In genomic region chr19:34193683-34194082, GRCm38 (mm10) we compare ENCODE assay signal across 8 mouse cellular contexts. TPM values are rescaled to one million over a fixed set of nuclear protein-coding genes. Genes with fewer than 3 reads are reported as not detected.
A peak's percentile ranks its signal among the peaks of the same experiment; 100 is the strongest.
DNase-seq lines count a peak whose midpoint lies in the region; ATAC-seq and TF ChIP-seq lines count a peak whose summit lies in the region.

No protein-coding gene starts in this region.

- H3K9ac ChIP-seq in hindbrain, embryonic 15.5 days: peak overlapping the region; percentile 75; the same call in 1 of the 2 replicates
- H3K9ac ChIP-seq in midbrain, embryonic 13.5 days (replicated peaks): no peak overlapping the region

- no peak overlapping the region for H3K27ac ChIP-seq in kidney, adult 2 months (ENCODE audit: insufficient read depth, low read depth, low read length)
- H3K27ac ChIP-seq in cortical plate, adult 2 months (ENCODE audit: insufficient read depth, low read length): peak overlapping the region; percentile 30; the same call in 1 of the 2 replicates
- H3K27ac ChIP-seq in hindbrain, embryonic 15.5 days (replicated peaks): no peak overlapping the region
- no peak overlapping the region for H3K27ac ChIP-seq in midbrain, embryonic 13.5 days

- TF ChIP-seq POLR2A in kidney, adult 2 months (IDR thresholded peaks at IDR 0.05; ENCODE audit: low read depth, low read length): no peak
- TF ChIP-seq POLR2A in cortical plate, adult 2 months (IDR thresholded peaks at IDR 0.05; ENCODE audit: extremely low read depth, insufficient read depth, low read length): no peak

- H3K4me3 ChIP-seq in kidney, adult 2 months (ENCODE audit: insufficient read depth, low read depth, low read length): peak overlapping the region; percentile 61; the same call in 1 of the 2 replicates
- H3K4me3 ChIP-seq in cortical plate, adult 2 months (ENCODE audit: insufficient read depth, low read length): peak overlapping the region; percentile 56
- peak overlapping the region; percentile 83 for H3K4me3 ChIP-seq in hindbrain, embryonic 15.5 days
- H3K4me3 ChIP-seq in midbrain, embryonic 13.5 days (replicated peaks): peak overlapping the region; percentile 64

- peaks cover 3% of the 10 kb centered on the region; the same call in 1 of the 2 replicates for H3K4me1 ChIP-seq in kidney, adult 2 months (ENCODE audit: control insufficient read depth, insufficient read depth, low read length)
- peaks cover 5% of the 10 kb centered on the region; the same call in 1 of the 2 replicates for H3K4me1 ChIP-seq in cortical plate, adult 2 months (ENCODE audit: control insufficient read depth, insufficient read depth, low read length)
- peaks cover 22% of the 10 kb centered on the region for H3K4me1 ChIP-seq in hindbrain, embryonic 15.5 days (replicated peaks)
- H3K4me1 ChIP-seq in midbrain, embryonic 13.5 days (replicated peaks): peaks cover 18% of the 10 kb centered on the region

- H3K36me3 ChIP-seq in kidney, adult 2 months (ENCODE audit: control insufficient read depth, insufficient read depth, low read length): no peaks in the 10 kb centered on the region
- H3K36me3 ChIP-seq in hindbrain, embryonic 15.5 days: no peaks in the 10 kb centered on the region
- no peaks in the 10 kb centered on the region for H3K36me3 ChIP-seq in midbrain, embryonic 13.5 days

- no peak for ATAC-seq in hindbrain, embryonic 15.5 days (ENCODE audit: low FRiP score, low read depth)
- ATAC-seq in midbrain, embryonic 13.5 days: no peak

- DNase-seq in kidney, adult 2 months: no peak
- DNase-seq in kidney, postnatal 10 days: no peak
- DNase-seq in adrenal gland, postnatal 25 days: no peak
- no peak for DNase-seq in urinary bladder, adult 18-20 months (ENCODE audit: low spot score in 2 of 2)
- DNase-seq in cerebellum, postnatal 14 days: no peak

- 68% methylated on average over 9 of the region's 9 CpGs for WGBS in kidney, adult 2 months
- WGBS in hindbrain, embryonic 15.5 days: 65% methylated on average over 9 of the region's 9 CpGs
- 48% methylated on average over 9 of the region's 9 CpGs for WGBS in midbrain, embryonic 13.5 days

- no peak for TF ChIP-seq CTCF in kidney, adult 2 months (conservative IDR thresholded peaks at IDR 0.05; ENCODE audit: insufficient read depth, insufficient read length, low read depth, low read length)
- TF ChIP-seq CTCF in cortical plate, adult 2 months (IDR thresholded peaks at IDR 0.05; ENCODE audit: extremely low read depth, insufficient read depth, low read length): no peak

- H3K27me3 ChIP-seq in kidney, adult 2 months (replicated peaks; ENCODE audit: control insufficient read depth, insufficient read depth, low read length): no peaks in the 10 kb centered on the region
- H3K27me3 ChIP-seq in hindbrain, embryonic 15.5 days: no peaks in the 10 kb centered on the region
- peaks cover 40% of the 10 kb centered on the region for H3K27me3 ChIP-seq in midbrain, embryonic 13.5 days

- H3K9me3 ChIP-seq in hindbrain, embryonic 15.5 days: no peaks in the 10 kb centered on the region
- H3K9me3 ChIP-seq in midbrain, embryonic 13.5 days: no peaks in the 10 kb centered on the region

- H3K4me2 ChIP-seq in hindbrain, embryonic 15.5 days: peak overlapping the region; percentile 68
- H3K4me2 ChIP-seq in midbrain, embryonic 13.5 days (replicated peaks): peak overlapping the region; percentile 92

RNA-seq across cellular contexts. Expression of gene Stambpl1, which starts 1.7 kb away (rescaled TPM):
- 1.6 and 2.2 TPM in 2 replicates for polyA plus RNA-seq in kidney, adult 2 months (2012; rRNA removed)
- 16.4 TPM in 2 replicates for polyA plus RNA-seq in cortical plate, adult 2 months (2012; rRNA removed)
- polyA plus RNA-seq in hindbrain, embryonic 15.5 days (2015; fragmentation: Nextera tagmentation; extraction: Ambion mirVana): 21.0 and 24.0 TPM in 2 replicates
- 5.1 and 5.9 TPM in 2 replicates for polyA plus RNA-seq in midbrain, embryonic 13.5 days (2015; fragmentation: Nextera tagmentation; extraction: Ambion mirVana)
- 5.5 and 6.7 TPM in 2 replicates for total RNA-seq in adrenal gland, postnatal 25 days (2021)

RNA-seq across cellular contexts. Expression of gene Ankrd22, which starts 27.8 kb away (rescaled TPM):
- not detected in 2 replicates for polyA plus RNA-seq in kidney, adult 2 months (2012; rRNA removed)
- 0.04 and 0.57 TPM in 2 replicates for polyA plus RNA-seq in cortical plate, adult 2 months (2012; rRNA removed)
- polyA plus RNA-seq in hindbrain, embryonic 15.5 days (2015; fragmentation: Nextera tagmentation; extraction: Ambion mirVana): not detected in 2 replicates
- not detected in 2 replicates for polyA plus RNA-seq in midbrain, embryonic 13.5 days (2015; fragmentation: Nextera tagmentation; extraction: Ambion mirVana)
- total RNA-seq in adrenal gland, postnatal 25 days (2021): not detected in 2 replicates
